Mouse (Mus musculus): Measurements from ENCODE around the gene Bcl3. TPM values are rescaled to one million over a fixed set of nuclear protein-coding genes. Genes with fewer than 3 reads are reported as not detected.
A peak's percentile ranks its signal among the peaks of the same experiment; 100 is the strongest.

Gene Bcl3
- 0.15 and 0.18 TPM in 2 replicates for polyA plus RNA-seq (2012)

DNA sequence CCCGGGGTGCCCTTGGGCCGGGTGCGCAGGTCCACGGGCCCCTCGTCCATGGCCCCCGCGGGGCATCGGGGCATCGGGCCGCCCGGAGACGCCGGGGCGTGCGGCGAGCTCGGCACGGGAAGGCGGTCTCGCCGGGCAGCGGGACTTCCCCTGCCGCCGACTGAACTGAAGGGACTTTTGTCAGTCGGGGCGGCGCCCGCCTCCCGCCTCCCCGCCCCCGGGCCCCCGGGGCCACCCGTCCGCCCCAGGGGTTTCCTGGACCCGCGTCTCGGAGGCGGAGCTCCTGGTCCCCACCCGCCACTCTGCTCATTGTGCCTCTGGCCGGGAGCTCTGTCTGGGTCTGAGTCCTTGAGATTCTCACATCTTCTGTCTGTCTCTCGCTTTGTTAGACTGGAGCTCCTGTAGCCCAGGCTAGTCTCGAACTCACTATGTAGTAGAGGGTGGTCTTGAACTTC, at the start of gene Bcl3:
Gene Bcl3 (minus strand): TSS at position 167 of the 455 bp plus-strand sequence.
- no peak for TF ChIP-seq GATA1 (IDR thresholded peaks at IDR 0.05; ENCODE audit: low read length)
- no peak for TF ChIP-seq TAL1 (IDR thresholded peaks at IDR 0.05; ENCODE audit: low read length)
- Histone ChIP-seq H3K4me1 (ENCODE audit: control insufficient read depth) (peaks cover 3% of the 10 kb centered on the region), H3K4me3 (replicated peaks) (peak within 1 kb of the TSS; percentile 52), H3K9me3 (ENCODE audit: control insufficient read depth, low read length) (peaks cover 4% of the 10 kb centered on the region; the same call in 1 of the 2 replicates), H3K27me3 (ENCODE audit: control insufficient read depth) (peaks cover 34% of the 10 kb centered on the region), H3K36me3 (ENCODE audit: control insufficient read depth) (no peaks in the 10 kb centered on the region; the same call in 1 of the 2 replicates)

- H3K4me1 ChIP-seq (ENCODE audit: control insufficient read depth) = no peaks in the 10 kb centered on the region
- no peak for TF ChIP-seq GATA1 (IDR thresholded peaks at IDR 0.05; ENCODE audit: low read length)
- TF ChIP-seq TAL1 (IDR thresholded peaks at IDR 0.05; ENCODE audit: low read length) = no peak
- no peaks in the 10 kb centered on the region for H3K27me3 ChIP-seq (ENCODE audit: control insufficient read depth)
- no peak overlapping the region for H3K4me3 ChIP-seq (replicated peaks)
- H3K36me3 ChIP-seq (ENCODE audit: control insufficient read depth) = no peaks in the 10 kb centered on the region
- H3K9me3 ChIP-seq (ENCODE audit: control insufficient read depth, low read length) = no peaks in the 10 kb centered on the region
Observed at GRCm38 (mm10) chr7:19871943-19872601, 49.5 kb upstream of the Bcl3 start.

- Histone ChIP-seq H3K9me3 (ENCODE audit: control insufficient read depth, low read length) (no peaks in the 10 kb centered on the region), H3K4me3 (replicated peaks) (no peak overlapping the region), H3K27me3 (ENCODE audit: control insufficient read depth) (no peaks in the 10 kb centered on the region), H3K36me3 (ENCODE audit: control insufficient read depth) (no peaks in the 10 kb centered on the region), H3K4me1 (ENCODE audit: control insufficient read depth) (no peaks in the 10 kb centered on the region)
- no peak for TF ChIP-seq GATA1 (IDR thresholded peaks at IDR 0.05; ENCODE audit: low read length)
- no peak for TF ChIP-seq TAL1 (IDR thresholded peaks at IDR 0.05; ENCODE audit: low read length)
Observed at GRCm38 (mm10) chr7:19871137-19871621, 48.6 kb upstream of the Bcl3 start.

DNA sequence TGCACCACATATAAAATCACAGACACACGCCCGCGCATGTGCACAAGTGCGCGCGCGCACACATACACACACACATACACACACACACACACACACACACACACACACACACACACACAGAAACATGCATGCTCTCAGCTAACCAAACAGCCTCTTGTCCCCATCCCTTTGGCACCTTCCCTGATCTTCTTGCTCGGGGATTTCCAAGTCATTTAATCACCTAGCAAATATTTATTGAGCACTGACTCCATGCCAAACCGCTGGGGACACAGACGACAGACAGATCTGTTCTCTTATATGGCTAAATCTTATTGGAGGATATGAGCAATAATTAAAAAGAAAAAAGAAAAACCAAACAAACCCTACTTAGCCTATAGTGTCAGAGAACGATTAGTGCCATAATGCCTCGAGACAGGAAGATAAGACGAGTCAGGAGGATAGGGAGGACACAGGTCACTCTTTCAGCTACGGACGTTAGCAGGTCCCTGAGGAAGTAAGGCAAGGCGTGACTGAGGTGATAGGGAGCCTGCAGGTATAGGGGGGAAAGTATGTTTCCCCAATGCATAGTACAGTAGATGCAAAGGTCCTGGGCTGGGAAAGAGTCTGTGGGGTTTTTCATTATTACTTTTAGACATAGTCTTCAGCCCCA, 45.3 kb upstream of the Bcl3 start:
- Histone ChIP-seq H3K36me3 (ENCODE audit: control insufficient read depth) (no peaks in the 10 kb centered on the region), H3K4me1 (ENCODE audit: control insufficient read depth) (no peaks in the 10 kb centered on the region), H3K4me3 (replicated peaks) (no peak overlapping the region), H3K9me3 (ENCODE audit: control insufficient read depth, low read length) (no peaks in the 10 kb centered on the region), H3K27me3 (ENCODE audit: control insufficient read depth) (no peaks in the 10 kb centered on the region)
- TF ChIP-seq GATA1 (IDR thresholded peaks at IDR 0.05; ENCODE audit: low read length) (no peak), TAL1 (IDR thresholded peaks at IDR 0.05; ENCODE audit: low read length) (no peak)

GRCm38 (mm10) chr7:19866490-19866889, 43.9 kb upstream of the Bcl3 start:
- H3K4me1 ChIP-seq (ENCODE audit: control insufficient read depth) = no peaks in the 10 kb centered on the region
- no peak overlapping the region for H3K4me3 ChIP-seq (replicated peaks)
- H3K36me3 ChIP-seq (ENCODE audit: control insufficient read depth) = no peaks in the 10 kb centered on the region
- no peaks in the 10 kb centered on the region for H3K9me3 ChIP-seq (ENCODE audit: control insufficient read depth, low read length)
- no peak for TF ChIP-seq TAL1 (IDR thresholded peaks at IDR 0.05; ENCODE audit: low read length)
- no peak for TF ChIP-seq GATA1 (IDR thresholded peaks at IDR 0.05; ENCODE audit: low read length)
- H3K27me3 ChIP-seq (ENCODE audit: control insufficient read depth) = no peaks in the 10 kb centered on the region

DNA sequence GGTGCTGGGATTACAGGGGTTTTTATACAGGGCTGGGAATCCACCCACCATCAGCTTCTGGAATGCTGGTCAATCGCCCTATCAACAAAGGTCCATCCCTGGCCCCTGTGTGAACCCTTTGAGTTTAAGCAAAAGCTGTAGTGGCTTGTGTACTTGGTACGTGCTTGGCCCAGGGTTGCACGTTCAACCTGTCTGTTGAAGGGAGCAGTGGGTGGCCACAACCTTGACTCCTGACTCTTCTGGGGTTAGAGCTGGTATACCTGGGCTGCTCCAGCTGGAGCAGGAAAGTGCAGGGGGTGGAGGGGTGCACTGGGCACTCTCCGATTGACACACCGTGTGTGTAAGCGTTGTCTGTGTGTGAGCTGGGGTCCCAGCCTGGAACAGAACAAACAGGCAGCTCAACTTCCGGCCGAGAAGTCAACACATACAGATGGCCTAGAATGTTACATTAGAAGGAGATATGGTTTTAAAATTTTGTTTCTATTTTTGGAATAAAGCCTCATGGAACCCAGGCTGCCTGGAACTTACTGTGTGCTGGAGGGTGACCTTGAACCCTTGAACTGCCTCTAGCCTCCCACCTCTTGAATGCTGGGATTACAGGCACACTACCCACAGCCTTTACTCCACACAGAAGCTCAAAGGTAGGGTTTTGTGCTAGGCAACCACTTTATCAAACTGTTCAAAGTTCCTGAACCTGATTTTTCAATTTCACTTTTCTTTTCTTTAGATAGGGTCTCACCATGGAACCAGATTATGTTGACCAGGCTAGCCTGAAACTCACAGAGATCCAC, 42.9 kb upstream of the Bcl3 start:
- no peaks in the 10 kb centered on the region for H3K4me1 ChIP-seq (ENCODE audit: control insufficient read depth)
- H3K4me3 ChIP-seq (replicated peaks) = no peak overlapping the region
- no peaks in the 10 kb centered on the region for H3K36me3 ChIP-seq (ENCODE audit: control insufficient read depth)
- TF ChIP-seq GATA1 (IDR thresholded peaks at IDR 0.05; ENCODE audit: low read length) = no peak
- TF ChIP-seq TAL1 (IDR thresholded peaks at IDR 0.05; ENCODE audit: low read length) = no peak
- H3K9me3 ChIP-seq (ENCODE audit: control insufficient read depth, low read length) = no peaks in the 10 kb centered on the region
- H3K27me3 ChIP-seq (ENCODE audit: control insufficient read depth) = no peaks in the 10 kb centered on the region

DNA sequence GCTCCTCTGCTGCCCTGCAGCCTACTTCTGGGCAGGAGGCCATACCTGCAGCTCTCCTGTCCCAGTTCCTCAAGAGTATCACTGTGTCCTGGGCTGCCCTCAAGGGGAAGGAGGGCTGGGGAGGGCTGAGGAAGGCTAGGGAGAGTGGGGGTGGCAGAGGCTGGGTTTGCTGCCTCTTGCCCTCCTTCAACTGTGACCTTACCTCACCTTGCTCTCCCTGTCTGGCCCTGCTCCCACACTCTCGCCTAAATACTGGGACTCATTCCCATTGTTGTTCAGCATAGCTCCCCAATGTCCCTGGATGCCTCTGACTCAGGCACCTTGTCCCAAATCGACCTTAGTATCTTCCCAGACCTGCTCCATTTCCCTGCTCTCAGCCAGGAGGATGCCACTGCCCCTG, 41.7 kb upstream of the Bcl3 start:
- Histone ChIP-seq H3K4me3 (replicated peaks) (no peak overlapping the region), H3K36me3 (ENCODE audit: control insufficient read depth) (no peaks in the 10 kb centered on the region), H3K27me3 (ENCODE audit: control insufficient read depth) (no peaks in the 10 kb centered on the region), H3K9me3 (ENCODE audit: control insufficient read depth, low read length) (no peaks in the 10 kb centered on the region), H3K4me1 (ENCODE audit: control insufficient read depth) (no peaks in the 10 kb centered on the region)
- no peak for TF ChIP-seq TAL1 (IDR thresholded peaks at IDR 0.05; ENCODE audit: low read length)
- no peak for TF ChIP-seq GATA1 (IDR thresholded peaks at IDR 0.05; ENCODE audit: low read length)

GRCm38 (mm10) chr7:19861199-19861598, 38.6 kb upstream of the Bcl3 start, which contains the start of gene Ceacam16:
Ceacam16 (minus strand) TSS chr7:19861299.
- Histone ChIP-seq H3K36me3 (ENCODE audit: control insufficient read depth) (no peaks in the 10 kb centered on the region), H3K4me1 (ENCODE audit: control insufficient read depth) (no peaks in the 10 kb centered on the region), H3K4me3 (replicated peaks) (no peak within 1 kb of the TSS), H3K27me3 (ENCODE audit: control insufficient read depth) (no peaks in the 10 kb centered on the region), H3K9me3 (ENCODE audit: control insufficient read depth, low read length) (no peaks in the 10 kb centered on the region)
- TF ChIP-seq GATA1 (IDR thresholded peaks at IDR 0.05; ENCODE audit: low read length) = no peak
- TF ChIP-seq TAL1 (IDR thresholded peaks at IDR 0.05; ENCODE audit: low read length) = no peak

DNA sequence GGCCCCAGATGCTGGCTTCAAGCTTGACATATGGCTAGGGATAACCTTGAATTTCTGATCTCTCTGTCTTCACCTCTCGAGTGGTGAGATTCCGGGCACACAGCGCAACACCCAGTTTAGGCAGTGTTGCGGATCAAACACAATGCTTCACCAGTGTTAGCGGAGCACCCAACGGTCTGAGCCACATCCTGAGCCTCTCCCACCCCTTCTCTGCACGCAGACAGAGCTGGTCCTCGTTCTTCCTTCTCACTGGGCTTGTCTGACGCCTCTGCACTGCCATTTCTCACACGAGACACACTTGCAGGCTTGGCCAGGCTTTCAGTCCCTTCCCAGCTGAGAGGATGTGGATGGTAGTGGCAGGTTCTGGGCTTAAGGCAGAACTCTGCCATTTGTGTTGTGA, 37.2 kb upstream of the Bcl3 start:
- Histone ChIP-seq H3K27me3 (ENCODE audit: control insufficient read depth) (no peaks in the 10 kb centered on the region), H3K36me3 (ENCODE audit: control insufficient read depth) (no peaks in the 10 kb centered on the region)
- TF ChIP-seq TAL1 (IDR thresholded peaks at IDR 0.05; ENCODE audit: low read length) (no peak), GATA1 (IDR thresholded peaks at IDR 0.05; ENCODE audit: low read length) (no peak)

More for the DNA sequence above, 37.2 kb upstream of the Bcl3 start:
- Histone ChIP-seq H3K4me1 (ENCODE audit: control insufficient read depth) (no peaks in the 10 kb centered on the region), H3K4me3 (replicated peaks) (no peak overlapping the region), H3K9me3 (ENCODE audit: control insufficient read depth, low read length) (no peaks in the 10 kb centered on the region)
